Comparison of ENCODE assay signal across 25 mouse cellular contexts in genomic region chr3:69489669-69490068, GRCm38 (mm10).
DNase-seq lines count a peak whose midpoint lies in the region; ATAC-seq and TF ChIP-seq lines count a peak whose summit lies in the region.
"Had no signal": no experiment of that assay in that cellular context is flagged by ENCODE, and none has a peak within 500 bp of the region (broad histone marks: within the 10 kb centered on the region; RNA-seq: fewer than 3 reads in every experiment).

No protein-coding gene starts in this region.

- H3K36me3 ChIP-seq in megakaryocyte, embryonic 14.5 days (replicated peaks; ENCODE audit: low read length) = no peaks in the 10 kb centered on the region
- H3K36me3 ChIP-seq in intestine, embryonic 16.5 days (ENCODE audit: control insufficient read depth, insufficient read depth, low read length) = no peaks in the 10 kb centered on the region
- H3K36me3 ChIP-seq: embryonic facial prominence, embryonic 12.5 days; embryonic facial prominence, embryonic 15.5 days; heart, embryonic 10.5 days; heart, embryonic 13.5 days; hindbrain, embryonic 12.5 days; hindbrain, embryonic 15.5 days had no signal

- H3K27me3 ChIP-seq in cerebellum, adult 2 months (ENCODE audit: control insufficient read depth, insufficient read depth, low read length) = no peaks in the 10 kb centered on the region
- peaks cover 16% of the 10 kb centered on the region for H3K27me3 ChIP-seq in megakaryocyte, embryonic 14.5 days (replicated peaks)
- H3K27me3 ChIP-seq in intestine, embryonic 16.5 days (replicated peaks; ENCODE audit: control insufficient read depth, insufficient read depth, low read length) = no peaks in the 10 kb centered on the region
- H3K27me3 ChIP-seq: embryonic facial prominence, embryonic 12.5 days; embryonic facial prominence, embryonic 15.5 days; heart, embryonic 13.5 days; hindbrain, embryonic 12.5 days; hindbrain, embryonic 15.5 days had no signal

- no peak for TF ChIP-seq CTCF in cerebellum, adult 2 months (IDR thresholded peaks at IDR 0.05; ENCODE audit: borderline replicate concordance, insufficient read depth, low read depth, low read length)

- ATAC-seq in frontal cortex, adult (ENCODE audit: low TSS enrichment) = peak; percentile 56
- no peak for ATAC-seq in megakaryocyte, adult 5-6 weeks (ENCODE audit: poor library complexity, severe bottlenecking)
- no peak for ATAC-seq in intestine, embryonic 16.5 days
- ATAC-seq: CD4-positive, CD25-positive, alpha-beta regulatory T cell, adult 4 months; forebrain, embryonic 14.5 days; forebrain, postnatal 0 days had no signal

- H3K4me2 ChIP-seq in intestine, embryonic 16.5 days (ENCODE audit: low read depth, low read length) = no peak overlapping the region
- H3K4me2 ChIP-seq: embryonic facial prominence, embryonic 12.5 days; embryonic facial prominence, embryonic 15.5 days; heart, embryonic 13.5 days; hindbrain, embryonic 12.5 days; hindbrain, embryonic 15.5 days had no signal

- no peak overlapping the region for H3K4me3 ChIP-seq in cerebellum, adult 2 months (replicated peaks; ENCODE audit: insufficient read depth, low read depth, low read length)
- H3K4me3 ChIP-seq in megakaryocyte, embryonic 14.5 days (replicated peaks) = peak overlapping the region; percentile 46
- H3K4me3 ChIP-seq in intestine, embryonic 16.5 days (ENCODE audit: low read length) = no peak overlapping the region
- H3K4me3 ChIP-seq: embryonic facial prominence, embryonic 12.5 days; embryonic facial prominence, embryonic 15.5 days; heart, adult 2 months; heart, embryonic 10.5 days; heart, embryonic 13.5 days; hindbrain, embryonic 12.5 days; hindbrain, embryonic 15.5 days had no signal

- no peaks in the 10 kb centered on the region; the same call in 1 of the 2 replicates for H3K9me3 ChIP-seq in megakaryocyte, embryonic 14.5 days
- H3K9me3 ChIP-seq in intestine, embryonic 16.5 days (ENCODE audit: control insufficient read depth, low read length) = no peaks in the 10 kb centered on the region
- H3K9me3 ChIP-seq: embryonic facial prominence, embryonic 12.5 days; embryonic facial prominence, embryonic 15.5 days; heart, embryonic 10.5 days; heart, embryonic 13.5 days; hindbrain, embryonic 12.5 days; hindbrain, embryonic 15.5 days had no signal

- DNase-seq in cerebellum, adult 2 months = peak; percentile 35 to 71
- DNase-seq in cerebellum, adult 11 months = no peak
- no peak for DNase-seq in frontal cortex, postnatal 25 days (ENCODE audit: low spot score in 2 of 2)
- DNase-seq: adrenal gland, adult 2 months; adrenal gland, postnatal 14 days; cerebellum, adult 9-11 months; forebrain, postnatal 0 days; gastrocnemius, postnatal 10 days; gastrocnemius, postnatal 36 days; heart, adult 2 months; heart, postnatal 14 days; heart, postnatal 4 days; kidney, adult 11 months had no signal

- peaks cover 11% of the 10 kb centered on the region for H3K4me1 ChIP-seq in cerebellum, adult 2 months (ENCODE audit: control insufficient read depth, insufficient read depth, low read length)
- peaks cover 33% of the 10 kb centered on the region for H3K4me1 ChIP-seq in megakaryocyte, embryonic 14.5 days
- H3K4me1 ChIP-seq in intestine, embryonic 16.5 days (ENCODE audit: control insufficient read depth, insufficient read depth, low read length) = 0 out of 2 replicates have a peak, but pooled peaks cover 2% of the 10 kb centered on the region

- no peak overlapping the region for H3K9ac ChIP-seq in intestine, embryonic 16.5 days (ENCODE audit: low read depth, low read length)
- H3K9ac ChIP-seq: embryonic facial prominence, embryonic 12.5 days; embryonic facial prominence, embryonic 15.5 days; forebrain, postnatal 0 days; heart, embryonic 13.5 days; hindbrain, embryonic 12.5 days; hindbrain, embryonic 15.5 days had no signal

- TF ChIP-seq POLR2A in cerebellum, adult 2 months (IDR thresholded peaks at IDR 0.05; ENCODE audit: borderline replicate concordance, insufficient read depth, low read length) = no peak

- WGBS in cerebellum, adult 2 months = 39% methylated on average over 3 of the region's 3 CpGs
- 82% methylated on average over 3 of the region's 3 CpGs for WGBS in intestine, embryonic 16.5 days

- H3K27ac ChIP-seq in cerebellum, adult 2 months (ENCODE audit: insufficient read depth, low read length) = peak overlapping the region; percentile 39
- no peak overlapping the region for H3K27ac ChIP-seq in intestine, embryonic 16.5 days (ENCODE audit: low read length)
- H3K27ac ChIP-seq: embryonic facial prominence, embryonic 12.5 days; embryonic facial prominence, embryonic 15.5 days; heart, adult 2 months; heart, embryonic 10.5 days; heart, embryonic 13.5 days; hindbrain, embryonic 12.5 days; hindbrain, embryonic 15.5 days had no signal

Comparison
In these comparisons a context has a peak if more than half of its experiments do, and no peak if none do; other contexts are left out.
1. DNase-seq: peak in cerebellum, adult 2 months (2 of 2); none in cerebellum, adult 11 months (single experiment) and frontal cortex, postnatal 25 days (0 of 2).